Mouse (Mus musculus) ovary, postnatal 14 days (tissue): Measurements from ENCODE around the gene Slc22a6.

Experiments
- DNase-seq: peaks from one replicate; pipeline ENCODE4 v3.0.0; 2022; ENCODE audit warnings: low spot score

The Slc22a6 gene

GRCm38 (mm10) chr19:8617904-8618303 is at the start of gene Slc22a6:
Slc22a6 (plus strand) TSS chr19:8618039.
- no peak for DNase-seq

- peak; percentile 18 for DNase-seq
These were observed 48.4 kb upstream of the Slc22a6 start for GRCm38 (mm10) chr19:8569453-8569863.

- DNase-seq: no peak
These were observed 47.3 kb upstream of the Slc22a6 start for GRCm38 (mm10) chr19:8570341-8571040.

GRCm38 (mm10) chr19:8571746-8572145 is 46.1 kb upstream of the Slc22a6 start:
- no peak for DNase-seq

- no peak for DNase-seq
These were observed 45.4 kb upstream of the Slc22a6 start for GRCm38 (mm10) chr19:8572485-8572884.

- DNase-seq: no peak
These were observed 40.4 kb upstream of the Slc22a6 start for GRCm38 (mm10) chr19:8577432-8577831.

GRCm38 (mm10) chr19:8578293-8578969 is 39.4 kb upstream of the Slc22a6 start:
- peak; percentile 42 for DNase-seq

- DNase-seq: no peak
These were observed 38.9 kb upstream of the Slc22a6 start for GRCm38 (mm10) chr19:8578970-8579342.

- DNase-seq: no peak
These were observed 32.5 kb upstream of the Slc22a6 start for GRCm38 (mm10) chr19:8585298-8585697.

GRCm38 (mm10) chr19:8585899-8586298 is 31.9 kb upstream of the Slc22a6 start:
- DNase-seq: no peak

GRCm38 (mm10) chr19:8586350-8586749 is 31.5 kb upstream of the Slc22a6 start:
- no peak for DNase-seq

- no peak for DNase-seq
These were observed 30.5 kb upstream of the Slc22a6 start for GRCm38 (mm10) chr19:8587315-8587714.

- DNase-seq: no peak
These were observed 26.9 kb upstream of the Slc22a6 start, which contains the start of gene Slc22a8 for GRCm38 (mm10) chr19:8590954-8591353. Slc22a8 (plus strand) TSS chr19:8591254.

- no peak for DNase-seq
These were observed 25.7 kb upstream of the Slc22a6 start for GRCm38 (mm10) chr19:8592155-8592554.

GRCm38 (mm10) chr19:8592873-8593408 is 24.9 kb upstream of the Slc22a6 start:
- DNase-seq: no peak

GRCm38 (mm10) chr19:8593833-8594232 is 24.0 kb upstream of the Slc22a6 start:
- DNase-seq: no peak

- DNase-seq: no peak
These were observed 23.3 kb upstream of the Slc22a6 start for GRCm38 (mm10) chr19:8594518-8594917.

GRCm38 (mm10) chr19:8597269-8597668 is 20.6 kb upstream of the Slc22a6 start:
- DNase-seq: no peak

- DNase-seq: no peak
These were observed 18.6 kb upstream of the Slc22a6 start for GRCm38 (mm10) chr19:8599229-8599628.

GRCm38 (mm10) chr19:8601922-8602321 is 15.9 kb upstream of the Slc22a6 start:
- no peak for DNase-seq

- no peak for DNase-seq
These were observed 14.9 kb upstream of the Slc22a6 start for GRCm38 (mm10) chr19:8602914-8603313.

- no peak for DNase-seq
These were observed 13.2 kb upstream of the Slc22a6 start for GRCm38 (mm10) chr19:8604536-8605240.

GRCm38 (mm10) chr19:8605241-8605558 is 12.6 kb upstream of the Slc22a6 start:
- no peak for DNase-seq
